Mouse (Mus musculus) intestine, postnatal 0 days (tissue): ENCODE results near the gene Tmcc3. TPM values are rescaled to one million over a fixed set of nuclear protein-coding genes. Genes with fewer than 3 reads are reported as not detected.

Source experiments
- ATAC-seq: fragments of 200-750 bp; cut with Nextera tagmentation; 2 replicates; pipeline ENCODE4 v1.8.0; 2017; ENCODE audit warnings: mild to moderate bottlenecking, moderate TSS enrichment, moderate library complexity
- H3K27ac ChIP-seq: fragments of 300-500 bp; sonication (generic); 2 replicates; pipeline ENCODE4 v1.5.1; 2014; ENCODE audit warnings: mild to moderate bottlenecking, low read depth, low read length, moderate library complexity
- H3K27me3 ChIP-seq: fragments of 300-500 bp; sonication (generic); replicated peaks from 2 replicates; pipeline ENCODE4 v1.6.1; 2014; ENCODE audit warnings: low read length, mixed read lengths; ENCODE audit not compliant: control insufficient read depth, insufficient read depth
- H3K36me3 ChIP-seq: fragments of 300-500 bp; sonication (generic); 2 replicates; pipeline ENCODE4 v1.6.1; 2014; ENCODE audit warnings: mild to moderate bottlenecking, moderate library complexity; ENCODE audit not compliant: control insufficient read depth, insufficient read depth
- H3K4me1 ChIP-seq: fragments of 300-500 bp; sonication (generic); replicated peaks from 2 replicates; pipeline ENCODE4 v1.6.1; 2014; ENCODE audit warnings: antibody characterized with exemption, low read length, mixed read lengths; ENCODE audit not compliant: control insufficient read depth, insufficient read depth
- H3K4me2 ChIP-seq: fragments of 300-500 bp; sonication (generic); replicated peaks from 2 replicates; pipeline ENCODE4 v1.6.1; 2014; ENCODE audit warnings: low read depth, mild to moderate bottlenecking, moderate library complexity
- H3K4me3 ChIP-seq: fragments of 300-500 bp; sonication (generic); 2 replicates; pipeline ENCODE4 v1.5.1; 2014; ENCODE audit warnings: low read depth, low read length
- H3K9ac ChIP-seq: fragments of 300-500 bp; sonication (generic); 2 replicates; pipeline ENCODE4 v1.6.1; 2014; ENCODE audit warnings: mild to moderate bottlenecking, low read depth, low read length
- H3K9me3 ChIP-seq: fragments of 300-500 bp; sonication (generic); 2 replicates; pipeline ENCODE4 v1.6.1; 2016; ENCODE audit warnings: mixed run types; ENCODE audit not compliant: control insufficient read depth
- CTCF ChIP-seq: sonication (generic); IDR thresholded peaks from 2 replicates; pipeline ENCODE4 v1.5.1; 2016; ENCODE audit warnings: low read depth, mild to moderate bottlenecking, control low read depth, antibody characterized with exemption, moderate library complexity
- WGBS: fragments of 180-500 bp; shearing (Covaris S2); extraction: QIAGEN DNeasy Blood & Tissue Kit; methylation state at CpG from one replicate; pipeline ENCODE4 v1.1.7; 2014; 5-methylcytosine and 5-hydroxymethylcytosine counted together
- polyA plus RNA-seq: library from polyadenylated mRNA; unstranded; fragments of >200 nt; fragmentation: Nextera tagmentation; extraction: Ambion mirVana; gene quantifications from 2 replicates; pipeline ENCODE4 v1.2.1, GENCODE M21; 2015

Gene Tmcc3
- polyA plus RNA-seq, 1 experiment from 2014 or later: 10.0 TPM

DNA sequence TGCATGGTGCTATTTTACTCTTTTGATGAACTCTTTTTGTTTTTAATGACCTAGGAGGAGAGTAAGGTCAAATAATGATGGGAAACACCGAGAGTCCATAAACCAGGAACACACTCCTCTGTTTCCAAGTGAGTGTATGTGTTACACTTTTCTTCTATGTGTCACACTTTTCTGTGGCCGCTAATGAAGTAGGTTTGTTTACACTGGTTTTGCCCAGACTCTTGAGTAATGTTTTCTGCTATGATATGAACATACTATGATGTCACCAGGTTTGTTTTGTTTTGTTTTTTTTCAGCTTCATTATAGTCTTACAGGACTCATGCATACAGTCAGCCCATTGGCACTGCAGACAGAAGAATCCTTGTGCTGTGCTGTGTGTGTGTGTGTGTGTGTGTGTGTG, 243.6 kb downstream of the Tmcc3 start:
- no peak overlapping the region for H3K4me2 ChIP-seq

GRCm38 (mm10) chr10:94557428-94558149, 245.8 kb downstream of the Tmcc3 start:
- no peak for TF ChIP-seq CTCF
- Histone ChIP-seq H3K27ac (no peak overlapping the region), H3K4me2 (no peak overlapping the region), H3K36me3 (no peaks in the 10 kb centered on the region), H3K4me3 (no peak overlapping the region), H3K4me1 (peaks cover 3% of the 10 kb centered on the region; the same call in 1 of the 2 replicates), H3K27me3 (no peaks in the 10 kb centered on the region), H3K9ac (no peak overlapping the region), H3K9me3 (no peaks in the 10 kb centered on the region)
- 51% methylated on average over 6 of the region's 6 CpGs for WGBS
- ATAC-seq: no peak

More for the DNA sequence above, 243.6 kb downstream of the Tmcc3 start:
- H3K36me3 ChIP-seq: no peaks in the 10 kb centered on the region
- WGBS: 76% methylated on average over 2 of the region's 2 CpGs
- H3K4me3 ChIP-seq: no peak overlapping the region
- H3K27ac ChIP-seq: no peak overlapping the region
- H3K9ac ChIP-seq: no peak overlapping the region
- TF ChIP-seq CTCF: no peak
- peaks cover 8% of the 10 kb centered on the region; the same call in 1 of the 2 replicates for H3K4me1 ChIP-seq
- no peaks in the 10 kb centered on the region for H3K27me3 ChIP-seq
- H3K9me3 ChIP-seq: no peaks in the 10 kb centered on the region
- no peak for ATAC-seq

DNA sequence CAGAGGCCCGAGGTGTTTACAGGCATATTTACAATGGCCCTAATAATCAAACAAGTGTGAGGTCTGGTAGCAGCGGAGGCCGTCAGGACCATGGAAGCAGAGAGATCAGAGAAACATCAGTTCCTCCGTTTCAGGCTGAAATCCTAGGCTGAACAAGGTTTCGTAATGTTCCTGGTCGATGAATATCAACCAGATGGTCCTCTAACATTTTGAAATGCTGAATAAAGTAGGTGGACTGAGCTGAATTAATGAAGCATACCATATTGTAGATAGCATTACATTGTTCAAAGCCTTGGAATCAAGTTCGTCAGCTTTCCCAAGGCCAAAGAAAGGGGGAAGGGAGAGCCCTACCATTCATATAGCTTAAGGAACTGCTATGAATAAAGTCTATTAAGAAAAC, 247.1 kb downstream of the Tmcc3 start:
- TF ChIP-seq CTCF: no peak
- no peaks in the 10 kb centered on the region for H3K27me3 ChIP-seq
- H3K4me1 ChIP-seq: no peaks in the 10 kb centered on the region; the same call in 1 of the 2 replicates
- H3K4me3 ChIP-seq: no peak overlapping the region
- 81% methylated on average over 7 of the region's 7 CpGs for WGBS
- H3K4me2 ChIP-seq: no peak overlapping the region
- ATAC-seq: no peak
- H3K36me3 ChIP-seq: no peaks in the 10 kb centered on the region
- no peak overlapping the region for H3K9ac ChIP-seq
- no peaks in the 10 kb centered on the region for H3K9me3 ChIP-seq
- no peak overlapping the region for H3K27ac ChIP-seq

DNA sequence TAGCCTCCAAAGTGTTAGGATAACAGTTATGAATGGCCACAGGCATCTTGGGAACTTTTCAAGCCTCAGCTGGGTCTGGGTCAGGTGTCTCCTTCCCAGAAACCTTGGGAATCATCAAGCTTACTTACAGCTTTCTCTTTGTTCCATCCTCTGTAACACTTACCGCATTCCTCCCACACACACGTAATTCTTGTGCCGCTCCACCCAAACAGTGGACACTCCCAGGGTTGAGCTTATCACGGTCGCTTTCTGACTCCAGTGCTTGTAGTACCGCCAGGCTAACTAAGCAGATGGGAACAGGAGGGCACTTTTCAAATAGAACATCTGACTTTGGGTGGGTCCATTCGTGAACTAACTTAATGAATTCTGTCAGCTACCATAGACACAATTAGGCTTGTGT, 249.6 kb downstream of the Tmcc3 start:
- Histone ChIP-seq H3K27me3 (no peaks in the 10 kb centered on the region), H3K4me1 (no peaks in the 10 kb centered on the region; the same call in 1 of the 2 replicates), H3K9me3 (no peaks in the 10 kb centered on the region), H3K4me3 (no peak overlapping the region), H3K4me2 (no peak overlapping the region), H3K9ac (no peak overlapping the region), H3K27ac (no peak overlapping the region), H3K36me3 (no peaks in the 10 kb centered on the region)
- 34% methylated on average over 7 of the region's 7 CpGs for WGBS
- peak; percentile 45 for ATAC-seq
- TF ChIP-seq CTCF: no peak

GRCm38 (mm10) chr10:94562188-94562587, 250.4 kb downstream of the Tmcc3 start:
- TF ChIP-seq CTCF: peak; percentile 73
- ATAC-seq: no peak
- Histone ChIP-seq H3K4me2 (no peak overlapping the region), H3K9ac (no peak overlapping the region), H3K36me3 (no peaks in the 10 kb centered on the region), H3K4me1 (no peaks in the 10 kb centered on the region; the same call in 1 of the 2 replicates), H3K9me3 (no peaks in the 10 kb centered on the region), H3K27me3 (no peaks in the 10 kb centered on the region), H3K4me3 (no peak overlapping the region), H3K27ac (no peak overlapping the region)
- WGBS: 11% methylated on average over 1 of the region's 1 CpGs

DNA sequence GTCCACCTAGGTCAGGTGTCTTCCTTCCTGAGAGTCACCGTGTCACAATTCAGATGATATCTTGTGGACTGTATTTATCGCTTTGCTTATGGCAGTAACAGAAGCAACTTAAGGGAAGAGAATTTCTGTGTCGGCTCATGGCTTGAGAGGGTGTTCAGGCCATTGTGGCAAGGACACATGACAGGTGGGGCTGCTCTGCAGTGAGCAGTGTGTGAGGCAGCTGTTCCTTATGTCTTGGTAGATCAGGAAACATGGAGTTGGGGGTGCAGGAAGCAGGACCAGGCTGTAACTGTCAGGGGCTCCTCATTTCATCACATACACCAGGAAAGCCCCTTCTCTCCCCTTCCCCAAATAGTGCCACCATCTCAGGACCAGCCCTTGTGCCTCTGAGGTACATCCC, 251.2 kb downstream of the Tmcc3 start:
- H3K9me3 ChIP-seq: no peaks in the 10 kb centered on the region
- WGBS: 84% methylated on average over 3 of the region's 3 CpGs
- no peak overlapping the region for H3K4me2 ChIP-seq
- ATAC-seq: no peak
- no peaks in the 10 kb centered on the region; the same call in 1 of the 2 replicates for H3K4me1 ChIP-seq
- no peak overlapping the region for H3K9ac ChIP-seq
- no peak overlapping the region for H3K27ac ChIP-seq
- no peaks in the 10 kb centered on the region for H3K27me3 ChIP-seq
- H3K4me3 ChIP-seq: no peak overlapping the region
- no peak for TF ChIP-seq CTCF
- no peaks in the 10 kb centered on the region for H3K36me3 ChIP-seq
